Mouse (Mus musculus) liver, embryonic 15.5 days (tissue): ENCODE measurements around the gene Homer1. TPM values are rescaled to one million over a fixed set of nuclear protein-coding genes. Genes with fewer than 3 reads are reported as not detected.
A peak's percentile ranks its signal among the peaks of the same experiment; 100 is the strongest.

Experiments used
- ATAC-seq: fragments of 200-750 bp; cut with Nextera tagmentation; 2 replicates; pipeline ENCODE4 v1.8.0; 2017; ENCODE audit warnings: moderate number of reproducible peaks, mild to moderate bottlenecking, moderate library complexity; ENCODE audit not compliant: insufficient read depth
- H3K27ac ChIP-seq: fragments of 300-500 bp; sonication (generic); replicated peaks from 2 replicates; pipeline ENCODE4 v1.5.1; 2015; ENCODE audit warnings: mild to moderate bottlenecking, inconsistent platforms
- H3K27me3 ChIP-seq: fragments of 300-500 bp; sonication (generic); 2 replicates; pipeline ENCODE4 v1.6.1; 2015; ENCODE audit warnings: mild to moderate bottlenecking, inconsistent platforms
- H3K36me3 ChIP-seq: fragments of 300-500 bp; sonication (generic); replicated peaks from 2 replicates; pipeline ENCODE4 v1.6.1; 2015; ENCODE audit warnings: moderate library complexity, mild to moderate bottlenecking, inconsistent platforms
- H3K4me1 ChIP-seq: fragments of 300-500 bp; sonication (generic); replicated peaks from 2 replicates; pipeline ENCODE4 v1.6.1; 2015; ENCODE audit warnings: inconsistent platforms
- H3K4me2 ChIP-seq: fragments of 300-500 bp; sonication (generic); 2 replicates; pipeline ENCODE4 v1.6.1; 2015; ENCODE audit warnings: moderate library complexity, mild to moderate bottlenecking, inconsistent platforms
- H3K4me3 ChIP-seq: fragments of 300-500 bp; sonication (generic); replicated peaks from 2 replicates; pipeline ENCODE4 v1.5.1; 2015; ENCODE audit warnings: mild to moderate bottlenecking, inconsistent platforms
- H3K9ac ChIP-seq: fragments of 300-500 bp; sonication (generic); 2 replicates; pipeline ENCODE4 v1.6.1; 2015; ENCODE audit warnings: moderate library complexity, mild to moderate bottlenecking, inconsistent platforms
- H3K9me3 ChIP-seq: fragments of 300-500 bp; sonication (generic); replicated peaks from 2 replicates; pipeline ENCODE4 v1.6.1; 2016; ENCODE audit warnings: inconsistent platforms
- WGBS: fragments of 180-500 bp; shearing (Covaris S2); methylation state at CpG from one replicate; pipeline ENCODE4 v1.1.7; 2015; ENCODE audit warnings: mixed read lengths; ENCODE audit not compliant: insufficient replicate concordance; 5-methylcytosine and 5-hydroxymethylcytosine counted together
- polyA plus RNA-seq: library from polyadenylated mRNA; unstranded; fragments of >200 nt; fragmentation: Nextera tagmentation; extraction: Ambion mirVana; gene quantifications from 2 replicates; pipeline ENCODE4 v1.2.1, GENCODE M21; 2015

The Homer1 gene
- polyA plus RNA-seq, 1 experiment from 2014 or later: 2.4 TPM

GRCm38 (mm10) chr13:93374457-93374856, 75.0 kb downstream of the Homer1 start:
- H3K36me3 ChIP-seq: 0 out of 2 replicates have a peak, but pooled peaks cover 3% of the 10 kb centered on the region
- no peaks in the 10 kb centered on the region for H3K9me3 ChIP-seq
- H3K4me3 ChIP-seq: no peak overlapping the region
- ATAC-seq: no peak
- WGBS: 94% methylated on average over 5 of the region's 5 CpGs
- no peaks in the 10 kb centered on the region for H3K27me3 ChIP-seq
- no peak overlapping the region for H3K4me2 ChIP-seq
- H3K4me1 ChIP-seq: peaks cover 15% of the 10 kb centered on the region
- H3K27ac ChIP-seq: no peak overlapping the region
- H3K9ac ChIP-seq: no peak overlapping the region

- Histone ChIP-seq H3K9me3 (no peaks in the 10 kb centered on the region), H3K27ac (peak overlapping the region; percentile 58), H3K36me3 (0 out of 2 replicates have a peak, but pooled peaks cover 3% of the 10 kb centered on the region), H3K4me1 (peaks cover 51% of the 10 kb centered on the region), H3K9ac (no peak overlapping the region), H3K27me3 (no peaks in the 10 kb centered on the region), H3K4me3 (no peak overlapping the region), H3K4me2 (no peak overlapping the region)
- ATAC-seq: no peak
- WGBS: 56% methylated on average over 1 of the region's 1 CpGs
These were observed 79.1 kb downstream of the Homer1 start for GRCm38 (mm10) chr13:93378493-93378892.

- Histone ChIP-seq H3K4me3 (no peak overlapping the region), H3K27me3 (no peaks in the 10 kb centered on the region), H3K36me3 (no peaks in the 10 kb centered on the region), H3K9me3 (no peaks in the 10 kb centered on the region), H3K4me2 (peak overlapping the region; percentile 58), H3K27ac (peak overlapping the region; percentile 88), H3K4me1 (peaks cover 69% of the 10 kb centered on the region), H3K9ac (0 out of 2 replicates have a peak overlapping the region, but pooled peaks have one; percentile 19)
- peak; percentile 66 for ATAC-seq
- 44% methylated on average over 8 of the region's 8 CpGs for WGBS
These were observed 81.1 kb downstream of the Homer1 start for GRCm38 (mm10) chr13:93380399-93381063.

GRCm38 (mm10) chr13:93381301-93381700, 81.9 kb downstream of the Homer1 start:
- peaks cover 72% of the 10 kb centered on the region for H3K4me1 ChIP-seq
- peak overlapping the region; percentile 11; the same call in 1 of the 2 replicates for H3K4me3 ChIP-seq
- no peaks in the 10 kb centered on the region for H3K9me3 ChIP-seq
- peak; percentile 94 for ATAC-seq
- H3K27ac ChIP-seq: peak overlapping the region; percentile 88
- H3K4me2 ChIP-seq: peak overlapping the region; percentile 58
- no peaks in the 10 kb centered on the region for H3K27me3 ChIP-seq
- no peaks in the 10 kb centered on the region for H3K36me3 ChIP-seq
- WGBS: 15% methylated on average over 1 of the region's 1 CpGs
- H3K9ac ChIP-seq: no peak overlapping the region

- WGBS: 29% methylated on average over 5 of the region's 5 CpGs
- H3K9ac ChIP-seq: no peak overlapping the region
- peak overlapping the region; percentile 88 for H3K27ac ChIP-seq
- peaks cover 82% of the 10 kb centered on the region for H3K4me1 ChIP-seq
- H3K27me3 ChIP-seq: no peaks in the 10 kb centered on the region
- no peak; the same call in 1 of the 2 replicates for ATAC-seq
- H3K4me2 ChIP-seq: no peak overlapping the region
- H3K36me3 ChIP-seq: no peaks in the 10 kb centered on the region
- no peaks in the 10 kb centered on the region for H3K9me3 ChIP-seq
- no peak overlapping the region for H3K4me3 ChIP-seq
These were observed 83.7 kb downstream of the Homer1 start for GRCm38 (mm10) chr13:93383092-93383491.

GRCm38 (mm10) chr13:93383620-93384019, 84.2 kb downstream of the Homer1 start:
- 75% methylated on average over 2 of the region's 2 CpGs for WGBS
- Histone ChIP-seq H3K9me3 (no peaks in the 10 kb centered on the region), H3K4me1 (peaks cover 78% of the 10 kb centered on the region), H3K4me3 (no peak overlapping the region), H3K36me3 (no peaks in the 10 kb centered on the region), H3K27ac (peak overlapping the region; percentile 88), H3K4me2 (no peak overlapping the region), H3K27me3 (no peaks in the 10 kb centered on the region), H3K9ac (no peak overlapping the region)
- no peak for ATAC-seq

GRCm38 (mm10) chr13:93384481-93384880, 85.0 kb downstream of the Homer1 start:
- H3K9ac ChIP-seq: no peak overlapping the region
- no peak overlapping the region for H3K4me3 ChIP-seq
- no peaks in the 10 kb centered on the region for H3K36me3 ChIP-seq
- no peak for ATAC-seq
- H3K9me3 ChIP-seq: no peaks in the 10 kb centered on the region
- peaks cover 74% of the 10 kb centered on the region for H3K4me1 ChIP-seq
- peak overlapping the region; percentile 88 for H3K27ac ChIP-seq
- 79% methylated on average over 1 of the region's 1 CpGs for WGBS
- no peak overlapping the region for H3K4me2 ChIP-seq
- H3K27me3 ChIP-seq: no peaks in the 10 kb centered on the region

GRCm38 (mm10) chr13:93385147-93385546, 85.7 kb downstream of the Homer1 start:
- no peaks in the 10 kb centered on the region for H3K36me3 ChIP-seq
- H3K4me1 ChIP-seq: peaks cover 75% of the 10 kb centered on the region
- 72% methylated on average over 1 of the region's 1 CpGs for WGBS
- H3K27me3 ChIP-seq: no peaks in the 10 kb centered on the region
- no peaks in the 10 kb centered on the region for H3K9me3 ChIP-seq
- peak overlapping the region; percentile 88 for H3K27ac ChIP-seq
- ATAC-seq: no peak
- H3K9ac ChIP-seq: no peak overlapping the region
- H3K4me2 ChIP-seq: no peak overlapping the region
- no peak overlapping the region for H3K4me3 ChIP-seq

GRCm38 (mm10) chr13:93387440-93387839, 88.0 kb downstream of the Homer1 start:
- H3K27me3 ChIP-seq: no peaks in the 10 kb centered on the region
- H3K4me1 ChIP-seq: peaks cover 63% of the 10 kb centered on the region
- H3K36me3 ChIP-seq: 0 out of 2 replicates have a peak, but pooled peaks cover 6% of the 10 kb centered on the region
- H3K4me3 ChIP-seq: no peak overlapping the region
- 84% methylated on average over 5 of the region's 5 CpGs for WGBS
- H3K4me2 ChIP-seq: no peak overlapping the region; the same call in 1 of the 2 replicates
- 0 out of 2 replicates have a peak overlapping the region, but pooled peaks have one; percentile 4 for H3K9ac ChIP-seq
- no peaks in the 10 kb centered on the region for H3K9me3 ChIP-seq
- peak overlapping the region; percentile 96 for H3K27ac ChIP-seq
- no peak for ATAC-seq

GRCm38 (mm10) chr13:93388594-93389241, 89.3 kb downstream of the Homer1 start:
- peak; percentile 99 for ATAC-seq
- Histone ChIP-seq H3K9ac (peak overlapping the region; percentile 41; the same call in 1 of the 2 replicates), H3K4me3 (0 out of 2 replicates have a peak overlapping the region, but pooled peaks have one; percentile 22), H3K9me3 (no peaks in the 10 kb centered on the region), H3K27ac (peak overlapping the region; percentile 96), H3K4me2 (peak overlapping the region; percentile 60), H3K36me3 (0 out of 2 replicates have a peak, but pooled peaks cover 8% of the 10 kb centered on the region), H3K27me3 (no peaks in the 10 kb centered on the region), H3K4me1 (peaks cover 55% of the 10 kb centered on the region)
- WGBS: 18% methylated on average over 7 of the region's 7 CpGs

GRCm38 (mm10) chr13:93389242-93389625, 89.8 kb downstream of the Homer1 start:
- H3K9me3 ChIP-seq: no peaks in the 10 kb centered on the region
- H3K27me3 ChIP-seq: no peaks in the 10 kb centered on the region
- H3K4me1 ChIP-seq: peaks cover 54% of the 10 kb centered on the region
- H3K9ac ChIP-seq: peak overlapping the region; percentile 35
- H3K4me2 ChIP-seq: peak overlapping the region; percentile 60
- H3K27ac ChIP-seq: peak overlapping the region; percentile 96
- ATAC-seq: no peak
- 30% methylated on average over 2 of the region's 2 CpGs for WGBS
- H3K36me3 ChIP-seq: 0 out of 2 replicates have a peak, but pooled peaks cover 9% of the 10 kb centered on the region
- no peak overlapping the region for H3K4me3 ChIP-seq
